Mouse (Mus musculus): ENCODE measurements around the gene Tomt. TPM values are rescaled to one million over a fixed set of nuclear protein-coding genes. Genes with fewer than 3 reads are reported as not detected.

The Tomt gene
- total and polyA plus RNA-seq, 2 experiments from 2014 or later: 0.27 TPM; not detected in 1

- H3K27ac ChIP-seq (ENCODE audit: low read depth, low read length): no peak within 1 kb of the TSS
- 79% methylated on average over 2 of the region's 2 CpGs for WGBS
These were observed 35.5 kb downstream of the Tomt start, which contains the start of gene Folr1 for GRCm38 (mm10) chr7:101870629-101871028. Folr1 (minus strand) TSS chr7:101870788.

GRCm38 (mm10) chr7:101869163-101869500, 37.0 kb downstream of the Tomt start:
- no peaks in the 10 kb centered on the region for H3K27me3 ChIP-seq (ENCODE audit: insufficient read depth, low read length)
- no peak overlapping the region for H3K4me2 ChIP-seq (ENCODE audit: low read depth)
- no peaks in the 10 kb centered on the region for H3K36me3 ChIP-seq (ENCODE audit: insufficient read depth)
- 35% methylated on average over 7 of the region's 7 CpGs for WGBS
- H3K9me3 ChIP-seq (ENCODE audit: low read length): no peaks in the 10 kb centered on the region
- H3K4me1 ChIP-seq (ENCODE audit: insufficient read depth): no peaks in the 10 kb centered on the region
- DNase-seq (no peak), ATAC-seq (no peak)
- no peak overlapping the region for H3K27ac ChIP-seq (ENCODE audit: low read depth, low read length)
- H3K9ac ChIP-seq: no peak overlapping the region
- no peak overlapping the region for H3K4me3 ChIP-seq (ENCODE audit: low read depth, low read length)
- no peak for TF ChIP-seq CTCF (IDR thresholded peaks at IDR 0.05; ENCODE audit: low read depth)

More at GRCm38 (mm10) chr7:101870629-101871028, 35.5 kb downstream of the Tomt start, which contains the start of gene Folr1:
- Histone ChIP-seq H3K4me2 (ENCODE audit: low read depth) (no peak within 1 kb of the TSS), H3K4me3 (ENCODE audit: low read depth, low read length) (no peak within 1 kb of the TSS), H3K36me3 (ENCODE audit: insufficient read depth) (no peaks in the 10 kb centered on the region), H3K4me1 (ENCODE audit: insufficient read depth) (no peaks in the 10 kb centered on the region), H3K9ac (no peak within 1 kb of the TSS), H3K9me3 (ENCODE audit: low read length) (no peaks in the 10 kb centered on the region), H3K27me3 (ENCODE audit: insufficient read depth, low read length) (no peaks in the 10 kb centered on the region)
- no peak for TF ChIP-seq CTCF (IDR thresholded peaks at IDR 0.05; ENCODE audit: low read depth)
- ATAC-seq: no peak
- no peak for DNase-seq

GRCm38 (mm10) chr7:101868241-101869162, 37.7 kb downstream of the Tomt start:
- Histone ChIP-seq H3K27ac (ENCODE audit: low read depth, low read length) (no peak overlapping the region), H3K27me3 (ENCODE audit: insufficient read depth, low read length) (no peaks in the 10 kb centered on the region), H3K4me1 (ENCODE audit: insufficient read depth) (no peaks in the 10 kb centered on the region), H3K4me2 (ENCODE audit: low read depth) (no peak overlapping the region), H3K9me3 (ENCODE audit: low read length) (no peaks in the 10 kb centered on the region), H3K36me3 (ENCODE audit: insufficient read depth) (no peaks in the 10 kb centered on the region), H3K9ac (no peak overlapping the region), H3K4me3 (ENCODE audit: low read depth, low read length) (no peak overlapping the region)
- TF ChIP-seq CTCF (IDR thresholded peaks at IDR 0.05; ENCODE audit: low read depth): no peak
- WGBS: 45% methylated on average over 13 of the region's 13 CpGs
- no peak for DNase-seq
- ATAC-seq: no peak

GRCm38 (mm10) chr7:101867482-101867881, 38.7 kb downstream of the Tomt start:
- Histone ChIP-seq H3K4me1 (ENCODE audit: insufficient read depth) (no peaks in the 10 kb centered on the region), H3K4me3 (ENCODE audit: low read depth, low read length) (no peak overlapping the region), H3K27ac (ENCODE audit: low read depth, low read length) (no peak overlapping the region), H3K9me3 (ENCODE audit: low read length) (no peaks in the 10 kb centered on the region), H3K9ac (no peak overlapping the region), H3K4me2 (ENCODE audit: low read depth) (no peak overlapping the region), H3K36me3 (ENCODE audit: insufficient read depth) (no peaks in the 10 kb centered on the region), H3K27me3 (ENCODE audit: insufficient read depth, low read length) (no peaks in the 10 kb centered on the region)
- DNase-seq (no peak), ATAC-seq (no peak)
- TF ChIP-seq CTCF (IDR thresholded peaks at IDR 0.05; ENCODE audit: low read depth): no peak
- 100% methylated on average over 4 of the region's 4 CpGs for WGBS

- ATAC-seq: no peak
- Histone ChIP-seq H3K4me3 (ENCODE audit: low read depth, low read length) (no peak overlapping the region), H3K27ac (ENCODE audit: low read depth, low read length) (no peak overlapping the region), H3K9me3 (ENCODE audit: low read length) (no peaks in the 10 kb centered on the region), H3K36me3 (ENCODE audit: insufficient read depth) (no peaks in the 10 kb centered on the region), H3K4me2 (ENCODE audit: low read depth) (no peak overlapping the region), H3K9ac (no peak overlapping the region), H3K27me3 (ENCODE audit: insufficient read depth, low read length) (no peaks in the 10 kb centered on the region), H3K4me1 (ENCODE audit: insufficient read depth) (no peaks in the 10 kb centered on the region)
- no peak for DNase-seq
- WGBS: 79% methylated on average over 11 of the region's 11 CpGs
- TF ChIP-seq CTCF (IDR thresholded peaks at IDR 0.05; ENCODE audit: low read depth): no peak
These were observed 39.5 kb downstream of the Tomt start for GRCm38 (mm10) chr7:101866491-101867265.

GRCm38 (mm10) chr7:101863415-101863814, 42.7 kb downstream of the Tomt start, which contains the start of gene Anapc15:
Anapc15 (plus strand) TSS chr7:101863715.
- DNase-seq (no peak), ATAC-seq (no peak)
- no peak within 1 kb of the TSS for H3K4me3 ChIP-seq (ENCODE audit: low read depth, low read length)
- H3K4me1 ChIP-seq (ENCODE audit: insufficient read depth): no peaks in the 10 kb centered on the region
- H3K27me3 ChIP-seq (ENCODE audit: insufficient read depth, low read length): no peaks in the 10 kb centered on the region
- H3K36me3 ChIP-seq (ENCODE audit: insufficient read depth): no peaks in the 10 kb centered on the region
- no peak within 1 kb of the TSS for H3K4me2 ChIP-seq (ENCODE audit: low read depth)
- H3K9ac ChIP-seq: no peak within 1 kb of the TSS
- H3K9me3 ChIP-seq (ENCODE audit: low read length): no peaks in the 10 kb centered on the region
- 82% methylated on average over 3 of the region's 3 CpGs for WGBS
- no peak within 1 kb of the TSS for H3K27ac ChIP-seq (ENCODE audit: low read depth, low read length)
- no peak for TF ChIP-seq CTCF (IDR thresholded peaks at IDR 0.05; ENCODE audit: low read depth)

GRCm38 (mm10) chr7:101862291-101862690, 43.9 kb downstream of the Tomt start:
- Histone ChIP-seq H3K4me3 (ENCODE audit: low read depth, low read length) (no peak overlapping the region), H3K9ac (no peak overlapping the region), H3K27ac (ENCODE audit: low read depth, low read length) (no peak overlapping the region), H3K4me2 (ENCODE audit: low read depth) (no peak overlapping the region), H3K4me1 (ENCODE audit: insufficient read depth) (no peaks in the 10 kb centered on the region), H3K36me3 (ENCODE audit: insufficient read depth) (no peaks in the 10 kb centered on the region), H3K27me3 (ENCODE audit: insufficient read depth, low read length) (no peaks in the 10 kb centered on the region), H3K9me3 (ENCODE audit: low read length) (no peaks in the 10 kb centered on the region)
- DNase-seq: no peak
- TF ChIP-seq CTCF (IDR thresholded peaks at IDR 0.05; ENCODE audit: low read depth): no peak
- no peak for ATAC-seq
- 69% methylated on average over 3 of the region's 3 CpGs for WGBS

Data from forebrain, postnatal 0 days (tissue).